In the genomic region with DNA sequence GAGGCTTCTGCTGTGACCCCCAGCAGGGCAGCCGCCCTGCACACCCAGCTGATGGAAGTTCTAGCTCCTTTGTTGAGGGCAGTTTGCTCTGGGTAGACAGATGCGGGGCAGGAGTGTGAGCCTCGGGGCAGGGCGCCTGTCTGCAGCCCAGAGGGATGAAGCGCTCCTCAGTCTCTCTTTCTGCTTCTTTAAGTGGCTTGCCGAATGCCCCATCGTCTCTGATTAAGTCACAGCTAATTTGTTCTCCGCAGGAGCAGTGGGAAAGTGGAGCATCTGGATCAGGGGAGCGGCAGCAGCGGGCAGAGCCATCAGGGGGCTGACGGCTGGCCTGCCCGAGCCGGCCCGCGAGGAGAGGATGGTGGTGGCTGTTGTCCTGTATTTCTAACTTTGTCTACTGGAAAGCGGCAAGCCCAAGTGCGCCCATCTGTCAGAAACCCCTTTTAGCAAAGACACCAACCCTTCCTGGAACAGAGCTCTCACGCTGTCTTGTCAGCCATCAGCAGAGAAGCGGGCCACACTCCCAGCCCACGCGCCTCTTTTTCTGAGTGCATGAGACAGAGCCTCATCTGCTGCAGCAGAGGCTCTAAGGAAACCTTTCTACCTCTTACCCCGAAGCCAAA, we compare ENCODE assay signal across 17 mouse cellular contexts. TPM values are rescaled to one million over a fixed set of nuclear protein-coding genes. Genes with fewer than 3 reads are reported as not detected.
DNase-seq lines count a peak whose midpoint lies in the region; ATAC-seq lines count a peak whose summit lies in the region.
"Had no signal": no experiment of that assay in that cellular context is flagged by ENCODE, and none has a peak within 500 bp of the region (broad histone marks: within the 10 kb centered on the region; RNA-seq: fewer than 3 reads in every experiment).

No protein-coding gene starts in this region.

- peak; percentile 76 for DNase-seq in midbrain, embryonic 11.5 days (ENCODE audit: low spot score, missing footprints)
- no peak for DNase-seq in hindbrain, embryonic 14.5 days (ENCODE audit: low spot score)
- peak; percentile 69 to 71 for DNase-seq in left cerebral cortex, postnatal 10 days (ENCODE audit: extremely low spot score in 1 of 2, low spot score in 2 of 2)
- peak; percentile 41 for DNase-seq in right cerebral cortex, postnatal 4 days
- DNase-seq in adrenal gland, postnatal 4 days (ENCODE audit: low spot score in 2 of 2), result no peak
- no peak for DNase-seq in urinary bladder, adult 2 months (ENCODE audit: low spot score)
- DNase-seq in cerebellum, postnatal 25 days, result no peak
- DNase-seq: adrenal gland, postnatal 14 days; cerebellum, adult 9-10 months; heart, postnatal 14 days; lung, postnatal 4 days; thymus, postnatal 36 days had no signal

- H3K4me1 ChIP-seq in midbrain, embryonic 11.5 days (ENCODE audit: control insufficient read depth, insufficient read depth, low read length), result no peaks in the 10 kb centered on the region
- no peaks in the 10 kb centered on the region for H3K4me1 ChIP-seq in midbrain, embryonic 16.5 days (ENCODE audit: control insufficient read depth, insufficient read depth, low read length)
- no peaks in the 10 kb centered on the region for H3K4me1 ChIP-seq in hindbrain, embryonic 14.5 days (replicated peaks; ENCODE audit: control insufficient read depth, insufficient read depth, low read length)
- H3K4me1 ChIP-seq: embryonic facial prominence, embryonic 15.5 days; neural tube, embryonic 12.5 days had no signal

- H3K4me2 ChIP-seq in midbrain, embryonic 11.5 days, result no peak overlapping the region
- no peak overlapping the region for H3K4me2 ChIP-seq in midbrain, embryonic 16.5 days (ENCODE audit: low read length)
- no peak overlapping the region for H3K4me2 ChIP-seq in hindbrain, embryonic 14.5 days (replicated peaks)
- H3K4me2 ChIP-seq: embryonic facial prominence, embryonic 15.5 days; liver, embryonic 12.5 days; neural tube, embryonic 12.5 days had no signal

- 74% methylated on average over 22 of the region's 22 CpGs for WGBS in midbrain, embryonic 11.5 days
- WGBS in midbrain, embryonic 16.5 days, result 70% methylated on average over 22 of the region's 22 CpGs
- 56% methylated on average over 22 of the region's 22 CpGs for WGBS in hindbrain, embryonic 14.5 days

- H3K9me3 ChIP-seq in midbrain, embryonic 11.5 days (ENCODE audit: control insufficient read depth, low read length), result no peaks in the 10 kb centered on the region
- no peaks in the 10 kb centered on the region for H3K9me3 ChIP-seq in midbrain, embryonic 16.5 days (replicated peaks; ENCODE audit: control insufficient read depth, low read length, poor library complexity, severe bottlenecking)
- no peaks in the 10 kb centered on the region for H3K9me3 ChIP-seq in hindbrain, embryonic 14.5 days (ENCODE audit: control insufficient read depth, low read length)
- H3K9me3 ChIP-seq: embryonic facial prominence, embryonic 15.5 days; liver, embryonic 12.5 days; neural tube, embryonic 12.5 days had no signal

- intact Hi-C loops in left cerebral cortex, postnatal 10 days (cut with DNase I), result loop anchor here (10.0 kb wide), 1 partner anchor 124 kb away; no protein-coding TSS in a partner anchor

- no peak overlapping the region for H3K4me3 ChIP-seq in midbrain, embryonic 11.5 days (ENCODE audit: low read depth, low read length)
- no peak overlapping the region for H3K4me3 ChIP-seq in midbrain, embryonic 16.5 days (ENCODE audit: low read depth, low read length)
- H3K4me3 ChIP-seq in hindbrain, embryonic 14.5 days (replicated peaks; ENCODE audit: low read length), result no peak overlapping the region
- H3K4me3 ChIP-seq: embryonic facial prominence, embryonic 15.5 days; liver, embryonic 12.5 days; neural tube, embryonic 12.5 days had no signal

- 0 out of 2 replicates have a peak, but pooled peaks cover 2% of the 10 kb centered on the region for H3K36me3 ChIP-seq in midbrain, embryonic 11.5 days (ENCODE audit: control insufficient read depth, insufficient read depth, low read length)
- H3K36me3 ChIP-seq in midbrain, embryonic 16.5 days (ENCODE audit: control insufficient read depth, insufficient read depth, low read length), result peaks cover 4% of the 10 kb centered on the region
- H3K36me3 ChIP-seq in hindbrain, embryonic 14.5 days (replicated peaks; ENCODE audit: control insufficient read depth, insufficient read depth), result peaks cover 39% of the 10 kb centered on the region

- H3K27me3 ChIP-seq in midbrain, embryonic 11.5 days (ENCODE audit: control insufficient read depth, insufficient read depth, low read length), result no peaks in the 10 kb centered on the region
- no peaks in the 10 kb centered on the region for H3K27me3 ChIP-seq in midbrain, embryonic 16.5 days (ENCODE audit: control insufficient read depth, insufficient read depth, low read depth, low read length)
- no peaks in the 10 kb centered on the region for H3K27me3 ChIP-seq in hindbrain, embryonic 14.5 days (ENCODE audit: control insufficient read depth, insufficient read depth, low read length)
- H3K27me3 ChIP-seq: embryonic facial prominence, embryonic 15.5 days; liver, embryonic 12.5 days; neural tube, embryonic 12.5 days had no signal

- ATAC-seq in midbrain, embryonic 11.5 days (ENCODE audit: low FRiP score), result no peak
- ATAC-seq in midbrain, embryonic 16.5 days, result no peak
- ATAC-seq in hindbrain, embryonic 14.5 days (ENCODE audit: low FRiP score), result no peak; the same call in 1 of the 2 replicates

- H3K27ac ChIP-seq in midbrain, embryonic 11.5 days (ENCODE audit: low read depth, low read length), result no peak overlapping the region
- H3K27ac ChIP-seq in midbrain, embryonic 16.5 days (ENCODE audit: low read length), result no peak overlapping the region
- H3K27ac ChIP-seq in hindbrain, embryonic 14.5 days, result peak overlapping the region; percentile 5
- H3K27ac ChIP-seq: embryonic facial prominence, embryonic 15.5 days; kidney, postnatal 0 days; liver, embryonic 12.5 days; neural tube, embryonic 12.5 days had no signal

- no peak overlapping the region for H3K9ac ChIP-seq in midbrain, embryonic 11.5 days (ENCODE audit: low read length)
- H3K9ac ChIP-seq in midbrain, embryonic 16.5 days (ENCODE audit: low read depth, low read length), result no peak overlapping the region
- no peak overlapping the region for H3K9ac ChIP-seq in hindbrain, embryonic 14.5 days
- H3K9ac ChIP-seq: embryonic facial prominence, embryonic 15.5 days; liver, embryonic 12.5 days; neural tube, embryonic 12.5 days had no signal

RNA-seq across cellular contexts. Expression of gene Adi1, which starts 35.6 kb away (rescaled TPM):
- polyA plus RNA-seq in midbrain, embryonic 11.5 days (2014; fragmentation: Nextera tagmentation; extraction: Ambion mirVana), result 45.0 and 48.1 TPM in 2 replicates
- 24.6 and 24.9 TPM in 2 replicates for polyA plus RNA-seq in midbrain, embryonic 16.5 days (2015; fragmentation: Nextera tagmentation; extraction: Ambion mirVana)
- 27.5 and 29.2 TPM in 2 replicates for polyA plus RNA-seq in hindbrain, embryonic 14.5 days (2014; fragmentation: Nextera tagmentation; extraction: Ambion mirVana)
- 10 to 100 TPM; 11.9 to 15.9 TPM for total RNA-seq in left cerebral cortex, postnatal 10 days (2021)
- total RNA-seq in adrenal gland, postnatal 4 days (2021), result 10 to 100 TPM; 60.0 to 68.9 TPM
- 56.3 and 57.6 TPM in 2 replicates for polyA plus RNA-seq in urinary bladder, adult 2 months (2012; rRNA removed)

RNA-seq across cellular contexts. Expression of gene Trappc12, which starts 39.6 kb away (rescaled TPM):
- 35.9 and 37.8 TPM in 2 replicates for polyA plus RNA-seq in midbrain, embryonic 11.5 days (2014; fragmentation: Nextera tagmentation; extraction: Ambion mirVana)
- 43.1 and 43.6 TPM in 2 replicates for polyA plus RNA-seq in midbrain, embryonic 16.5 days (2015; fragmentation: Nextera tagmentation; extraction: Ambion mirVana)
- polyA plus RNA-seq in hindbrain, embryonic 14.5 days (2014; fragmentation: Nextera tagmentation; extraction: Ambion mirVana), result 39.1 and 41.3 TPM in 2 replicates
- total RNA-seq in left cerebral cortex, postnatal 10 days (2021), result 10 to 100 TPM; 51.2 to 52.9 TPM
- total RNA-seq in adrenal gland, postnatal 4 days (2021), result 10 to 100 TPM; 37.7 to 42.1 TPM
- polyA plus RNA-seq in urinary bladder, adult 2 months (2012; rRNA removed), result 37.5 and 41.7 TPM in 2 replicates

RNA-seq across cellular contexts. Expression of gene Eipr1, which starts 40.9 kb away (rescaled TPM):
- polyA plus RNA-seq in midbrain, embryonic 11.5 days (2014; fragmentation: Nextera tagmentation; extraction: Ambion mirVana), result 40.4 and 43.0 TPM in 2 replicates
- polyA plus RNA-seq in midbrain, embryonic 16.5 days (2015; fragmentation: Nextera tagmentation; extraction: Ambion mirVana), result 69.7 and 70.7 TPM in 2 replicates
- polyA plus RNA-seq in hindbrain, embryonic 14.5 days (2014; fragmentation: Nextera tagmentation; extraction: Ambion mirVana), result 68.2 and 75.3 TPM in 2 replicates
- 10 to 100 TPM; 51.4 to 57.0 TPM for total RNA-seq in left cerebral cortex, postnatal 10 days (2021)
- 10 to 100 TPM; 21.0 to 21.1 TPM for total RNA-seq in adrenal gland, postnatal 4 days (2021)
- 15.2 and 16.9 TPM in 2 replicates for polyA plus RNA-seq in urinary bladder, adult 2 months (2012; rRNA removed)

Comparison
In these comparisons a context has a peak if more than half of its experiments do, and no peak if none do; other contexts are left out.
1. DNase-seq: peak in midbrain, embryonic 11.5 days (single experiment), left cerebral cortex, postnatal 10 days (2 of 2) and right cerebral cortex, postnatal 4 days (single experiment); none in hindbrain, embryonic 14.5 days (single experiment), adrenal gland, postnatal 4 days (0 of 2), urinary bladder, adult 2 months (single experiment) and cerebellum, postnatal 25 days (0 of 2).